Mouse (Mus musculus): ENCODE data around the gene Mcoln2. TPM values are rescaled to one million over a fixed set of nuclear protein-coding genes. Genes with fewer than 3 reads are reported as not detected.

Mcoln2 gene
- polyA plus RNA-seq, 1 experiment: not detected

GRCm38 (mm10) chr3:146232708-146233107, 83.1 kb downstream of the Mcoln2 start:
- Histone ChIP-seq H3K79me2 (ENCODE audit: control insufficient read depth, insufficient read depth) (no peaks in the 10 kb centered on the region), H3ac (ENCODE audit: control insufficient read depth, insufficient read length) (no peak overlapping the region), H3K27me3 (ENCODE audit: control insufficient read depth, insufficient read depth, insufficient read length) (no peaks in the 10 kb centered on the region)

GRCm38 (mm10) chr3:146233741-146234140, 84.1 kb downstream of the Mcoln2 start:
- no peak overlapping the region for H3K4me2 ChIP-seq (ENCODE audit: low read depth)
- no peaks in the 10 kb centered on the region for H3K36me3 ChIP-seq (ENCODE audit: control insufficient read depth, insufficient read depth)
- H3K4me3 ChIP-seq: no peak overlapping the region
- TF ChIP-seq TCF12 (IDR thresholded peaks at IDR 0.05; ENCODE audit: insufficient read depth, poor library complexity, severe bottlenecking) (no peak), CEBPB (IDR thresholded peaks at IDR 0.05; ENCODE audit: insufficient read depth, poor library complexity, severe bottlenecking) (no peak), POLR2AphosphoS2 (IDR thresholded peaks at IDR 0.05; ENCODE audit: insufficient read length, low read depth) (no peak), POLR2A (IDR thresholded peaks at IDR 0.05; ENCODE audit: insufficient read length, low read depth) (no peak), MYOD1 (IDR thresholded peaks at IDR 0.05; ENCODE audit: control insufficient read depth in 1 of 3, insufficient read length in 2 of 3, low read depth in 2 of 3) (no peak), MYOG (IDR thresholded peaks at IDR 0.05; ENCODE audit: control insufficient read depth in 1 of 3, insufficient read depth in 1 of 3, insufficient read length in 2 of 3, low read depth in 2 of 3) (no peak), MAX (IDR thresholded peaks at IDR 0.05; ENCODE audit: low read depth) (no peak), E2F4 (IDR thresholded peaks at IDR 0.05; ENCODE audit: insufficient read depth) (no peak), USF1 (IDR thresholded peaks at IDR 0.05; ENCODE audit: low read depth) (no peak), REST (IDR thresholded peaks at IDR 0.05; ENCODE audit: insufficient read depth, insufficient read length) (no peak), SRF (IDR thresholded peaks at IDR 0.05; ENCODE audit: control insufficient read depth, insufficient read length, low read depth) (no peak), TCF3 (IDR thresholded peaks at IDR 0.05; ENCODE audit: insufficient read length, low read depth) (no peak)
- no peaks in the 10 kb centered on the region for H3K27me3 ChIP-seq (ENCODE audit: control insufficient read depth, insufficient read depth, insufficient read length)
- no peak overlapping the region for H3ac ChIP-seq (ENCODE audit: control insufficient read depth, insufficient read length)
- H3K79me2 ChIP-seq (ENCODE audit: control insufficient read depth, insufficient read depth): no peaks in the 10 kb centered on the region

More at GRCm38 (mm10) chr3:146232708-146233107, 83.1 kb downstream of the Mcoln2 start:
- Histone ChIP-seq H3K4me3 (no peak overlapping the region), H3K4me2 (ENCODE audit: low read depth) (no peak overlapping the region), H3K36me3 (ENCODE audit: control insufficient read depth, insufficient read depth) (no peaks in the 10 kb centered on the region)
- no peak for TF ChIP-seq MYOD1 (IDR thresholded peaks at IDR 0.05; ENCODE audit: control insufficient read depth in 1 of 3, insufficient read length in 2 of 3, low read depth in 2 of 3)
- TF ChIP-seq TCF3 (IDR thresholded peaks at IDR 0.05; ENCODE audit: insufficient read length, low read depth): no peak

GRCm38 (mm10) chr3:146234530-146234929, 84.9 kb downstream of the Mcoln2 start:
- TF ChIP-seq MYOD1 (IDR thresholded peaks at IDR 0.05; ENCODE audit: control insufficient read depth in 1 of 3, insufficient read length in 2 of 3, low read depth in 2 of 3): no peak
- TF ChIP-seq USF1 (IDR thresholded peaks at IDR 0.05; ENCODE audit: low read depth): no peak
- no peak for TF ChIP-seq POLR2A (IDR thresholded peaks at IDR 0.05; ENCODE audit: insufficient read length, low read depth)
- no peak for TF ChIP-seq CEBPB (IDR thresholded peaks at IDR 0.05; ENCODE audit: insufficient read depth, poor library complexity, severe bottlenecking)
- no peak for TF ChIP-seq POLR2AphosphoS2 (IDR thresholded peaks at IDR 0.05; ENCODE audit: insufficient read length, low read depth)
- TF ChIP-seq SRF (IDR thresholded peaks at IDR 0.05; ENCODE audit: control insufficient read depth, insufficient read length, low read depth): no peak
- no peak for TF ChIP-seq TCF3 (IDR thresholded peaks at IDR 0.05; ENCODE audit: insufficient read length, low read depth)
- no peak for TF ChIP-seq MAX (IDR thresholded peaks at IDR 0.05; ENCODE audit: low read depth)
- Histone ChIP-seq H3K36me3 (ENCODE audit: control insufficient read depth, insufficient read depth) (no peaks in the 10 kb centered on the region), H3K79me2 (ENCODE audit: control insufficient read depth, insufficient read depth) (no peaks in the 10 kb centered on the region), H3K4me3 (no peak overlapping the region), H3K4me2 (ENCODE audit: low read depth) (no peak overlapping the region), H3ac (ENCODE audit: control insufficient read depth, insufficient read length) (no peak overlapping the region), H3K27me3 (ENCODE audit: control insufficient read depth, insufficient read depth, insufficient read length) (no peaks in the 10 kb centered on the region)

GRCm38 (mm10) chr3:146236280-146236679, 86.6 kb downstream of the Mcoln2 start:
- H3K4me2 ChIP-seq (ENCODE audit: low read depth): no peak overlapping the region
- no peaks in the 10 kb centered on the region for H3K79me2 ChIP-seq (ENCODE audit: control insufficient read depth, insufficient read depth)
- H3K36me3 ChIP-seq (ENCODE audit: control insufficient read depth, insufficient read depth): no peaks in the 10 kb centered on the region
- no peak overlapping the region for H3ac ChIP-seq (ENCODE audit: control insufficient read depth, insufficient read length)
- TF ChIP-seq REST (IDR thresholded peaks at IDR 0.05; ENCODE audit: insufficient read depth, insufficient read length): no peak
- no peak for TF ChIP-seq USF1 (IDR thresholded peaks at IDR 0.05; ENCODE audit: low read depth)
- TF ChIP-seq TCF3 (IDR thresholded peaks at IDR 0.05; ENCODE audit: insufficient read length, low read depth): no peak
- TF ChIP-seq MYOD1 (IDR thresholded peaks at IDR 0.05; ENCODE audit: control insufficient read depth in 1 of 3, insufficient read length in 2 of 3, low read depth in 2 of 3): no peak
- no peak for TF ChIP-seq POLR2AphosphoS2 (IDR thresholded peaks at IDR 0.05; ENCODE audit: insufficient read length, low read depth)
- no peak for TF ChIP-seq POLR2A (IDR thresholded peaks at IDR 0.05; ENCODE audit: insufficient read length, low read depth)
- TF ChIP-seq CEBPB (IDR thresholded peaks at IDR 0.05; ENCODE audit: insufficient read depth, poor library complexity, severe bottlenecking): no peak
- TF ChIP-seq TCF12 (IDR thresholded peaks at IDR 0.05; ENCODE audit: insufficient read depth, poor library complexity, severe bottlenecking): no peak
- TF ChIP-seq SRF (IDR thresholded peaks at IDR 0.05; ENCODE audit: control insufficient read depth, insufficient read length, low read depth): no peak
- TF ChIP-seq MYOG (IDR thresholded peaks at IDR 0.05; ENCODE audit: control insufficient read depth in 1 of 3, insufficient read depth in 1 of 3, insufficient read length in 2 of 3, low read depth in 2 of 3): no peak
- TF ChIP-seq E2F4 (IDR thresholded peaks at IDR 0.05; ENCODE audit: insufficient read depth): no peak
- no peak for TF ChIP-seq MAX (IDR thresholded peaks at IDR 0.05; ENCODE audit: low read depth)
- no peaks in the 10 kb centered on the region for H3K27me3 ChIP-seq (ENCODE audit: control insufficient read depth, insufficient read depth, insufficient read length)
- no peak overlapping the region for H3K4me3 ChIP-seq

- Histone ChIP-seq H3ac (ENCODE audit: control insufficient read depth, insufficient read length) (no peak overlapping the region), H3K79me2 (ENCODE audit: control insufficient read depth, insufficient read depth) (no peaks in the 10 kb centered on the region), H3K27me3 (ENCODE audit: control insufficient read depth, insufficient read depth, insufficient read length) (no peaks in the 10 kb centered on the region)
These were observed 88.0 kb downstream of the Mcoln2 start for GRCm38 (mm10) chr3:146237676-146238075.

More at GRCm38 (mm10) chr3:146237676-146238075, 88.0 kb downstream of the Mcoln2 start:
- Histone ChIP-seq H3K4me3 (no peak overlapping the region), H3K36me3 (ENCODE audit: control insufficient read depth, insufficient read depth) (no peaks in the 10 kb centered on the region), H3K4me2 (ENCODE audit: low read depth) (no peak overlapping the region)
- TF ChIP-seq E2F4 (IDR thresholded peaks at IDR 0.05; ENCODE audit: insufficient read depth): no peak
- no peak for TF ChIP-seq SRF (IDR thresholded peaks at IDR 0.05; ENCODE audit: control insufficient read depth, insufficient read length, low read depth)
- no peak for TF ChIP-seq POLR2A (IDR thresholded peaks at IDR 0.05; ENCODE audit: insufficient read length, low read depth)
- no peak for TF ChIP-seq REST (IDR thresholded peaks at IDR 0.05; ENCODE audit: insufficient read depth, insufficient read length)
- no peak for TF ChIP-seq MAX (IDR thresholded peaks at IDR 0.05; ENCODE audit: low read depth)
- no peak for TF ChIP-seq TCF3 (IDR thresholded peaks at IDR 0.05; ENCODE audit: insufficient read length, low read depth)
- no peak for TF ChIP-seq TCF12 (IDR thresholded peaks at IDR 0.05; ENCODE audit: insufficient read depth, poor library complexity, severe bottlenecking)
- no peak for TF ChIP-seq USF1 (IDR thresholded peaks at IDR 0.05; ENCODE audit: low read depth)
- TF ChIP-seq MYOG (IDR thresholded peaks at IDR 0.05; ENCODE audit: control insufficient read depth in 1 of 3, insufficient read depth in 1 of 3, insufficient read length in 2 of 3, low read depth in 2 of 3): no peak
- no peak for TF ChIP-seq POLR2AphosphoS2 (IDR thresholded peaks at IDR 0.05; ENCODE audit: insufficient read length, low read depth)
- TF ChIP-seq MYOD1 (IDR thresholded peaks at IDR 0.05; ENCODE audit: control insufficient read depth in 1 of 3, insufficient read length in 2 of 3, low read depth in 2 of 3): no peak
- no peak for TF ChIP-seq CEBPB (IDR thresholded peaks at IDR 0.05; ENCODE audit: insufficient read depth, poor library complexity, severe bottlenecking)

Data from myocyte (in vitro differentiated cells).